Mouse (Mus musculus): ENCODE results near the gene Cep57l1. TPM values are rescaled to one million over a fixed set of nuclear protein-coding genes. Genes with fewer than 3 reads are reported as not detected.
A peak's percentile ranks its signal among the peaks of the same experiment; 100 is the strongest.

Cep57l1 gene
- polyA plus RNA-seq, 1 experiment from 2014 or later = 24.7 TPM

- Histone ChIP-seq H3K4me3 (ENCODE audit: low read length) (no peak overlapping the region), H3K27ac (ENCODE audit: low read depth, low read length) (no peak overlapping the region), H3K4me2 (replicated peaks; ENCODE audit: low read depth, low read length) (no peak overlapping the region), H3K9ac (ENCODE audit: low read depth, low read length) (no peak overlapping the region), H3K36me3 (ENCODE audit: control insufficient read depth, insufficient read depth, low read length) (no peaks in the 10 kb centered on the region), H3K27me3 (ENCODE audit: control insufficient read depth, insufficient read depth, low read length) (no peaks in the 10 kb centered on the region), H3K9me3 (ENCODE audit: control insufficient read depth, low read length) (peaks cover 4% of the 10 kb centered on the region; the same call in 1 of the 2 replicates), H3K4me1 (ENCODE audit: control insufficient read depth, insufficient read depth, low read length) (no peaks in the 10 kb centered on the region; the same call in 1 of the 2 replicates)
- no peak for ATAC-seq (ENCODE audit: low FRiP score, low TSS enrichment)
- WGBS = 44% methylated on average over 16 of the region's 16 CpGs
Observed at GRCm38 (mm10) chr10:41682546-41683393, 126.9 kb downstream of the Cep57l1 start.

GRCm38 (mm10) chr10:41678746-41679360 is 130.8 kb downstream of the Cep57l1 start:
- Histone ChIP-seq H3K27me3 (ENCODE audit: control insufficient read depth, insufficient read depth, low read length) (no peaks in the 10 kb centered on the region), H3K9me3 (ENCODE audit: control insufficient read depth, low read length) (no peaks in the 10 kb centered on the region), H3K27ac (ENCODE audit: low read depth, low read length) (no peak overlapping the region), H3K4me1 (ENCODE audit: control insufficient read depth, insufficient read depth, low read length) (no peaks in the 10 kb centered on the region; the same call in 1 of the 2 replicates), H3K36me3 (ENCODE audit: control insufficient read depth, insufficient read depth, low read length) (no peaks in the 10 kb centered on the region), H3K9ac (ENCODE audit: low read depth, low read length) (no peak overlapping the region; the same call in 1 of the 2 replicates), H3K4me3 (ENCODE audit: low read length) (no peak overlapping the region), H3K4me2 (replicated peaks; ENCODE audit: low read depth, low read length) (peak overlapping the region; percentile 9; the same call in 1 of the 2 replicates)
- ATAC-seq (ENCODE audit: low FRiP score, low TSS enrichment) = peak; percentile 80
- WGBS = 17% methylated on average over 18 of the region's 18 CpGs

DNA sequence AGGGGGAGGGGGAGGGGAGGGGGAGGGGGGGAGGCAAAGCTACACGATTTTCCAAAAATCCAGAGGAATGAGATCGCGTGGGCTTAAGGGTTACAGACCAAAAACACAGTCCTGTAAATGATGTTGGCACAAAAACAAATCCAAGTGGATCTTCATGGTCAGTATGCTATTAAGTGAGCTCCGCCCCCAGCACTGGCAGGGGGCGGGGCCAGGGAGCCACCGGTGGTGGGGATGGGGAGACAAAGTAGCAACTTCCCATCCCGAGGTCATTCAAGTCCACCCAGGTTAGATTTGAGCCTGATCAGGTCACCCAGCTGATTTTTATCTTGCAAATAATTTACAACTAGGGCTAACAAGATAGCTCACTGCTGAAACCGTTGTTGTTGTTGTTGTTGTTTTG is 132.3 kb downstream of the Cep57l1 start:
- Histone ChIP-seq H3K4me3 (ENCODE audit: low read length) (no peak overlapping the region), H3K27ac (ENCODE audit: low read depth, low read length) (no peak overlapping the region)

DNA sequence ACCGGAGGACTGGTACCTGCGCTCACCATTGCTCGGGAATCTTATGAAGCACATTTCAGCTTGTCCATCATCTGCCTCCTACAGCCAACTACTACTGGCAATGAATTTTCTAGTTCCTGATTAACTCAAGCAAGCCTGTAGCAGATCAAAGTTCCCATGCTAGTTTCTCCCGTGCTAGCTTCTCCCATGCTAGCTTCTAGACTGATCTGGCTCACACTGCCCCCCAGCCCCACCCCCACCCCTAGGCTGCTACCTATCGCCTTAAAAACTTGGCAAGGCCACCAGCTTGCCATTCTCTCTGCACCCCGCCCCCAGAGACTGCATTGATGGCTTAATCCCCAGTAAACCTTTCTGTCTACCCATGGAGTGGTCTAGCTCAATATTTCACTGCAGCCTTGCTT is 133.0 kb downstream of the Cep57l1 start:
- H3K4me2 ChIP-seq (replicated peaks; ENCODE audit: low read depth, low read length) = no peak overlapping the region
- no peaks in the 10 kb centered on the region for H3K9me3 ChIP-seq (ENCODE audit: control insufficient read depth, low read length)
- no peaks in the 10 kb centered on the region for H3K27me3 ChIP-seq (ENCODE audit: control insufficient read depth, insufficient read depth, low read length)
- H3K36me3 ChIP-seq (ENCODE audit: control insufficient read depth, insufficient read depth, low read length) = no peaks in the 10 kb centered on the region
- ATAC-seq (ENCODE audit: low FRiP score, low TSS enrichment) = no peak
- no peak overlapping the region for H3K4me3 ChIP-seq (ENCODE audit: low read length)
- WGBS = 82% methylated on average over 6 of the region's 6 CpGs
- H3K9ac ChIP-seq (ENCODE audit: low read depth, low read length) = no peak overlapping the region
- no peaks in the 10 kb centered on the region; the same call in 1 of the 2 replicates for H3K4me1 ChIP-seq (ENCODE audit: control insufficient read depth, insufficient read depth, low read length)
- H3K27ac ChIP-seq (ENCODE audit: low read depth, low read length) = no peak overlapping the region

More for the DNA sequence above, 132.3 kb downstream of the Cep57l1 start:
- ATAC-seq (ENCODE audit: low FRiP score, low TSS enrichment) = no peak
- Histone ChIP-seq H3K4me2 (replicated peaks; ENCODE audit: low read depth, low read length) (no peak overlapping the region), H3K9ac (ENCODE audit: low read depth, low read length) (no peak overlapping the region), H3K36me3 (ENCODE audit: control insufficient read depth, insufficient read depth, low read length) (no peaks in the 10 kb centered on the region), H3K9me3 (ENCODE audit: control insufficient read depth, low read length) (no peaks in the 10 kb centered on the region), H3K27me3 (ENCODE audit: control insufficient read depth, insufficient read depth, low read length) (no peaks in the 10 kb centered on the region), H3K4me1 (ENCODE audit: control insufficient read depth, insufficient read depth, low read length) (no peaks in the 10 kb centered on the region; the same call in 1 of the 2 replicates)
- WGBS = 56% methylated on average over 8 of the region's 8 CpGs

DNA sequence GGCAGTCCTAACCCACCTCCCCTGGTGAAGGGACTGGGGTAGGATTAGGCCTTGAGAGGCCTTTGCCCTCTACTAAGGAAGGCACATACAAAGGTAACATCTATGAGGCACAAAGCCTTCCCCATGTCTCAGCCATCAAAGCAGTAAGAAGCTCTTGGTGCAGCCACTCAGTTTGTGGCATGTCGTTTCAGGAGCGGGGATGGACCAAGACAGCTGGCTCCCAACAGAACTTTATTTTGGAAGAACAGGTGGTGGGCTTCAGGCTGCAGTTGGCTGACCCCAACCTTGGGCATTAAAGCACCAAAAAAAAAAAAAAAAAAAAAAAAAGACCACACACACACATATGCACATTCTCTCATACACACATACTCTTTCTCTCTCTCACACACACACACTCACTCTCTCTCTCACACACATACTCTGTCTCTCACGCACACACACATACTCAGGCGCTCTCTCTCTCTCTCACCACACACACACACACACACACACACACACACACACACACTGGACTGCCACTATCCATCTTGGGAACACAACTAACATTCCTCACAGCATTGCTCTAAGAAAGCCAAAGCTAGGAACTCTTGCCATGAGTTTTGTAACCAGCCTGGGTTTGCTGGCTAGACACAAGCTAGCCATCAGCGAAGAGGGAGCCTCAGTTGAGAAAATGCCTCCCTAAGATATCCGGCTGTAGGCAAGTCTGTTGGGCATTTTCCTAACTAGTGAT is 133.7 kb downstream of the Cep57l1 start:
- Histone ChIP-seq H3K36me3 (ENCODE audit: control insufficient read depth, insufficient read depth, low read length) (no peaks in the 10 kb centered on the region), H3K27ac (ENCODE audit: low read depth, low read length) (no peak overlapping the region), H3K4me1 (ENCODE audit: control insufficient read depth, insufficient read depth, low read length) (no peaks in the 10 kb centered on the region; the same call in 1 of the 2 replicates), H3K4me2 (replicated peaks; ENCODE audit: low read depth, low read length) (no peak overlapping the region), H3K27me3 (ENCODE audit: control insufficient read depth, insufficient read depth, low read length) (no peaks in the 10 kb centered on the region), H3K4me3 (ENCODE audit: low read length) (no peak overlapping the region), H3K9ac (ENCODE audit: low read depth, low read length) (no peak overlapping the region), H3K9me3 (ENCODE audit: control insufficient read depth, low read length) (no peaks in the 10 kb centered on the region)
- WGBS = 74% methylated on average over 6 of the region's 6 CpGs
- ATAC-seq (ENCODE audit: low FRiP score, low TSS enrichment) = no peak

GRCm38 (mm10) chr10:41675243-41675642 is 134.4 kb downstream of the Cep57l1 start:
- no peaks in the 10 kb centered on the region for H3K27me3 ChIP-seq (ENCODE audit: control insufficient read depth, insufficient read depth, low read length)
- H3K27ac ChIP-seq (ENCODE audit: low read depth, low read length) = no peak overlapping the region
- no peak overlapping the region for H3K9ac ChIP-seq (ENCODE audit: low read depth, low read length)
- H3K9me3 ChIP-seq (ENCODE audit: control insufficient read depth, low read length) = no peaks in the 10 kb centered on the region
- 69% methylated on average over 6 of the region's 6 CpGs for WGBS
- H3K4me3 ChIP-seq (ENCODE audit: low read length) = no peak overlapping the region
- H3K4me1 ChIP-seq (ENCODE audit: control insufficient read depth, insufficient read depth, low read length) = no peaks in the 10 kb centered on the region; the same call in 1 of the 2 replicates
- no peak for ATAC-seq (ENCODE audit: low FRiP score, low TSS enrichment)
- H3K4me2 ChIP-seq (replicated peaks; ENCODE audit: low read depth, low read length) = no peak overlapping the region
- no peaks in the 10 kb centered on the region for H3K36me3 ChIP-seq (ENCODE audit: control insufficient read depth, insufficient read depth, low read length)

DNA sequence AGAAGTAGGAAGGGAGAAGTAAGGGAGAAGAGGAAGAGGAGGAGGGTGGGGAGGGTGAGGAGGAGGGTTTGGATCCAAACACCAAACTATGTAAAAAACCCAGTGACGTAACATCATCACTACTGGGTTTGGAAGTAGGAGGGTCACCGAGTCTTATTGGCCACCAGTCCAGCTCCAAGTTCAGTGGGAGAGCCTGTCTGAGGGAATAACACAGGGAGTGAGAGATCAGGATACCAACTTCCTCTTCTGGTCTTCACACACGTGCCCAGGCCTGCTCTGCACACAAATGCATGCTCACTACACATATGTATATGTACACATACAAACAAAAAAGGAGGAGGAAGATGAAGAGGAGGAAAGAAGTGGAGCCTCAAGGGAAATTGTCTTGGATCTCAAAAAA is 135.3 kb downstream of the Cep57l1 start:
- Histone ChIP-seq H3K4me1 (ENCODE audit: control insufficient read depth, insufficient read depth, low read length) (no peaks in the 10 kb centered on the region; the same call in 1 of the 2 replicates), H3K4me3 (ENCODE audit: low read length) (no peak overlapping the region), H3K9ac (ENCODE audit: low read depth, low read length) (no peak overlapping the region), H3K4me2 (replicated peaks; ENCODE audit: low read depth, low read length) (no peak overlapping the region), H3K27me3 (ENCODE audit: control insufficient read depth, insufficient read depth, low read length) (no peaks in the 10 kb centered on the region), H3K36me3 (ENCODE audit: control insufficient read depth, insufficient read depth, low read length) (no peaks in the 10 kb centered on the region), H3K27ac (ENCODE audit: low read depth, low read length) (no peak overlapping the region), H3K9me3 (ENCODE audit: control insufficient read depth, low read length) (no peaks in the 10 kb centered on the region)
- WGBS = 66% methylated on average over 3 of the region's 3 CpGs
- ATAC-seq (ENCODE audit: low FRiP score, low TSS enrichment) = no peak

- Histone ChIP-seq H3K9me3 (ENCODE audit: control insufficient read depth, low read length) (no peaks in the 10 kb centered on the region), H3K27ac (ENCODE audit: low read depth, low read length) (no peak overlapping the region), H3K9ac (ENCODE audit: low read depth, low read length) (no peak overlapping the region), H3K27me3 (ENCODE audit: control insufficient read depth, insufficient read depth, low read length) (no peaks in the 10 kb centered on the region), H3K4me3 (ENCODE audit: low read length) (no peak overlapping the region), H3K4me2 (replicated peaks; ENCODE audit: low read depth, low read length) (no peak overlapping the region), H3K36me3 (ENCODE audit: control insufficient read depth, insufficient read depth, low read length) (no peaks in the 10 kb centered on the region), H3K4me1 (ENCODE audit: control insufficient read depth, insufficient read depth, low read length) (no peaks in the 10 kb centered on the region)
- WGBS = 77% methylated on average over 5 of the region's 5 CpGs
- ATAC-seq (ENCODE audit: low FRiP score, low TSS enrichment) = no peak
Observed at GRCm38 (mm10) chr10:41670196-41670595, 139.5 kb downstream of the Cep57l1 start.

Measured in kidney, embryonic 14.5 days (tissue).